Mouse (Mus musculus) ES-E14 (cell line): ENCODE measurements at regions not wholly inside any gene's neighbourhood (a gene's known extent, or its start where the extent isn't known, plus 50 kb on each side); places are given as distances from the start of the nearest gene placed in this dataset.

ENCODE experiments used
- DNase-seq: peaks from one replicate; pipeline ENCODE4 v3.0.0-alpha.2; 2013; ENCODE audit warnings: low read depth, low spot score
- H3K27ac ChIP-seq: 2 replicates; pipeline ENCODE4 v1.5.1; 2012; ENCODE audit warnings: low read depth, mild to moderate bottlenecking, low read length, moderate library complexity, mixed read lengths; ENCODE audit not compliant: poor library complexity, insufficient read depth, severe bottlenecking
- H3K36me3 ChIP-seq: 2 replicates; pipeline ENCODE4 v1.6.1; 2012; ENCODE audit warnings: mild to moderate bottlenecking, low read length, moderate library complexity, mixed read lengths; ENCODE audit not compliant: control insufficient read depth, poor library complexity, insufficient read depth, severe bottlenecking
- H3K4me1 ChIP-seq, 2 experiments: fragments of 150-350 bp in 1 of 2; sonication (generic) in 1 of 2; 2 replicates each; pipeline ENCODE4 v1.6.1; 2012; ENCODE audit warnings: low read length in 2 of 2, mild to moderate bottlenecking in 1 of 2, mixed read lengths in 1 of 2; ENCODE audit not compliant: control insufficient read depth in 2 of 2, insufficient read depth in 2 of 2, poor library complexity in 1 of 2
- H3K4me3 ChIP-seq, 2 experiments: fragments of 150-350 bp in 1 of 2; sonication (generic) in 1 of 2; 2 replicates each; pipeline ENCODE4 v1.5.1; 2012; ENCODE audit warnings: low read length in 2 of 2, low read depth in 1 of 2, mild to moderate bottlenecking in 1 of 2, mixed read lengths in 1 of 2; ENCODE audit not compliant: insufficient read depth in 1 of 2, poor library complexity in 1 of 2, severe bottlenecking in 1 of 2
- H3K9ac ChIP-seq: 2 replicates; pipeline ENCODE4 v1.6.1; 2012; ENCODE audit warnings: low read depth, mild to moderate bottlenecking, low read length, mixed read lengths; ENCODE audit not compliant: poor library complexity, insufficient read depth, severe bottlenecking
- H3K9me3 ChIP-seq: fragments of 150-350 bp; sonication (generic); 2 replicates; pipeline ENCODE4 v1.6.1; 2012; ENCODE audit warnings: low read depth, mild to moderate bottlenecking, low read length; ENCODE audit not compliant: control insufficient read depth, insufficient read depth
- CHD2 ChIP-seq: IDR thresholded peaks from 2 replicates; pipeline ENCODE4 v1.6.1; 2014; ENCODE audit warnings: mild to moderate bottlenecking, low read depth, low read length, inconsistent platforms
- HCFC1 ChIP-seq: IDR thresholded peaks from 2 replicates; pipeline ENCODE4 v1.6.1; 2012; ENCODE audit warnings: low read length, inconsistent platforms, borderline replicate concordance; ENCODE audit not compliant: insufficient read depth
- MAFK ChIP-seq: IDR thresholded peaks from 2 replicates; pipeline ENCODE4 v1.6.1; 2014; ENCODE audit warnings: mild to moderate bottlenecking, low read depth, low read length, inconsistent platforms; ENCODE audit not compliant: insufficient read depth
- ZC3H11A ChIP-seq: IDR thresholded peaks from 2 replicates; pipeline ENCODE4 v1.6.1; 2012; ENCODE audit warnings: low read depth, mild to moderate bottlenecking, inconsistent platforms, low read length, borderline replicate concordance
- ZNF384 ChIP-seq: IDR thresholded peaks from 2 replicates; pipeline ENCODE4 v1.6.1; 2012; ENCODE audit warnings: low read depth, low read length, inconsistent platforms
- in situ Hi-C, 2 experiments: fragments of 600-800 bp; cut with MboI; formaldehyde crosslinking; loops; one replicate each; pipeline ENCODE4 v1.15.1; 2025; ENCODE audit warnings: low sequenced_read_pairs in 2 of 2, inconsistent platforms in 1 of 2; ENCODE audit not compliant: unreplicated experiment in 2 of 2

DNA sequence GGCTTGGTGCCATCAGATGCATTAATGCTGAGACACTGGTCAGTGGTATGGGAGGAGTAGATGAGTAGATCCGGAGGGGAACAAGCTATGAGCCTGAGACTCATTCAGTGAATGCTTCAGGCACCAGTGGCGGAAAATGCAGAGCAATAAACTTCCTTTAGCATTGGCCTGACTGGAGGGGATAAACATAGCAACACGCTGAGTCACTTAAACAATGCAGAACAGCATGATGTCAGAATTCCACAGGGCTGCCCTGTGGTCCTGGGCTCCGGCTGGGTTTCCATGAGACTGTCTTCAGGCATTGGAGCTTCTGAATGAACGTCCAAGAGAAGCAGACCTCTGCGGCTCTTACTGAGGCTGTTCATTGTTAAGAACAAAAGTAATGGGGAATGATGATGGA, 145.4 kb upstream of the Gm10181 start:
- TF ChIP-seq HCFC1 (no peak), MAFK (no peak), ZNF384 (no peak), CHD2 (no peak), ZC3H11A (no peak)
- Histone ChIP-seq H3K4me1 (no peaks in the 10 kb centered on the region), H3K9ac (no peak overlapping the region), H3K27ac (no peak overlapping the region), H3K36me3 (no peaks in the 10 kb centered on the region), H3K9me3 (no peaks in the 10 kb centered on the region), H3K4me3 (no peak overlapping the region)
- in situ Hi-C loops = no loop called here
- DNase-seq = no peak

- peak overlapping the region; percentile 39 to 50 for H3K4me3 ChIP-seq
- no peaks in the 10 kb centered on the region for H3K4me1 ChIP-seq
- in situ Hi-C loops = no loop called here
- no peaks in the 10 kb centered on the region for H3K36me3 ChIP-seq
- H3K27ac ChIP-seq = no peak overlapping the region
- TF ChIP-seq MAFK = no peak
- TF ChIP-seq ZC3H11A = no peak
- TF ChIP-seq CHD2 = no peak
- no peak for TF ChIP-seq ZNF384
- no peak for TF ChIP-seq HCFC1
- H3K9me3 ChIP-seq = no peaks in the 10 kb centered on the region; the same call in 1 of the 2 replicates
- peak overlapping the region; percentile 10; the same call in 1 of the 2 replicates for H3K9ac ChIP-seq
- DNase-seq = no peak
These were observed 136.7 kb upstream of the Gm10181 start for GRCm38 (mm10) chr9:24952516-24952915.

- Histone ChIP-seq H3K27ac (no peak overlapping the region), H3K36me3 (no peaks in the 10 kb centered on the region), H3K9me3 (no peaks in the 10 kb centered on the region; the same call in 1 of the 2 replicates), H3K4me1 (no peaks in the 10 kb centered on the region), H3K4me3 (no peak overlapping the region), H3K9ac (no peak overlapping the region)
- DNase-seq = no peak
- in situ Hi-C loops = no loop called here
- TF ChIP-seq HCFC1 = no peak
- no peak for TF ChIP-seq ZC3H11A
- no peak for TF ChIP-seq ZNF384
- TF ChIP-seq MAFK = no peak
- no peak for TF ChIP-seq CHD2
These were observed 133.6 kb upstream of the Gm10181 start for GRCm38 (mm10) chr9:24955641-24956040.

- in situ Hi-C loops = no loop called here
These were observed 132.7 kb upstream of the Gm10181 start for GRCm38 (mm10) chr9:24956566-24956965.

GRCm38 (mm10) chr9:24963290-24963689, 125.9 kb upstream of the Gm10181 start:
- in situ Hi-C loops = no loop called here
- TF ChIP-seq ZC3H11A = no peak
- no peak for TF ChIP-seq CHD2
- Histone ChIP-seq H3K36me3 (no peaks in the 10 kb centered on the region), H3K9me3 (no peaks in the 10 kb centered on the region), H3K27ac (no peak overlapping the region), H3K9ac (no peak overlapping the region), H3K4me3 (no peak overlapping the region), H3K4me1 (no peaks in the 10 kb centered on the region)
- DNase-seq = no peak

More at GRCm38 (mm10) chr9:24956566-24956965, 132.7 kb upstream of the Gm10181 start:
- no peaks in the 10 kb centered on the region for H3K4me1 ChIP-seq
- no peak overlapping the region for H3K27ac ChIP-seq
- no peak overlapping the region for H3K9ac ChIP-seq
- no peak for TF ChIP-seq ZC3H11A
- TF ChIP-seq HCFC1 = no peak
- no peak for TF ChIP-seq CHD2
- TF ChIP-seq ZNF384 = no peak
- no peak overlapping the region for H3K4me3 ChIP-seq
- no peak for DNase-seq
- H3K9me3 ChIP-seq = no peaks in the 10 kb centered on the region; the same call in 1 of the 2 replicates
- H3K36me3 ChIP-seq = no peaks in the 10 kb centered on the region
